Mouse (Mus musculus) macrophage (primary cell): Measurements from ENCODE around the gene Zfp507. TPM values are rescaled to one million over a fixed set of nuclear protein-coding genes. Genes with fewer than 3 reads are reported as not detected.

Experiments
- H3K27ac ChIP-seq: fragments of 350-480 bp; formaldehyde crosslinking; 2 replicates; pipeline ENCODE4 v1.9.0; 2021
- H3K36me3 ChIP-seq: fragments of 350-480 bp; formaldehyde crosslinking; 2 replicates; pipeline ENCODE4 v1.9.0; 2021; ENCODE audit errors: inconsistent target
- H3K4me3 ChIP-seq: fragments of 350-480 bp; formaldehyde crosslinking; 2 replicates; pipeline ENCODE4 v1.9.0; 2021; ENCODE audit errors: inconsistent target
- H3K79me2 ChIP-seq: fragments of 350-480 bp; formaldehyde crosslinking; 2 replicates; pipeline ENCODE4 v1.9.0; 2021; ENCODE audit errors: inconsistent target
- WGBS: methylation state at CpG from one replicate; pipeline ENCODE4 v1.1.7; 2026; ENCODE audit warnings: inconsistent platforms; ENCODE audit not compliant: missing documents; 5-methylcytosine and 5-hydroxymethylcytosine counted together
- polyA plus RNA-seq: library from polyadenylated mRNA; stranded (reverse); fragments of 250-400 nt; gene quantifications from 3 replicates; pipeline ENCODE4 v1.2.4, GENCODE M21; 2018; ENCODE audit warnings: inconsistent platforms

Gene Zfp507
- polyA plus RNA-seq, 1 experiment from 2014 or later = 0.16 TPM

DNA sequence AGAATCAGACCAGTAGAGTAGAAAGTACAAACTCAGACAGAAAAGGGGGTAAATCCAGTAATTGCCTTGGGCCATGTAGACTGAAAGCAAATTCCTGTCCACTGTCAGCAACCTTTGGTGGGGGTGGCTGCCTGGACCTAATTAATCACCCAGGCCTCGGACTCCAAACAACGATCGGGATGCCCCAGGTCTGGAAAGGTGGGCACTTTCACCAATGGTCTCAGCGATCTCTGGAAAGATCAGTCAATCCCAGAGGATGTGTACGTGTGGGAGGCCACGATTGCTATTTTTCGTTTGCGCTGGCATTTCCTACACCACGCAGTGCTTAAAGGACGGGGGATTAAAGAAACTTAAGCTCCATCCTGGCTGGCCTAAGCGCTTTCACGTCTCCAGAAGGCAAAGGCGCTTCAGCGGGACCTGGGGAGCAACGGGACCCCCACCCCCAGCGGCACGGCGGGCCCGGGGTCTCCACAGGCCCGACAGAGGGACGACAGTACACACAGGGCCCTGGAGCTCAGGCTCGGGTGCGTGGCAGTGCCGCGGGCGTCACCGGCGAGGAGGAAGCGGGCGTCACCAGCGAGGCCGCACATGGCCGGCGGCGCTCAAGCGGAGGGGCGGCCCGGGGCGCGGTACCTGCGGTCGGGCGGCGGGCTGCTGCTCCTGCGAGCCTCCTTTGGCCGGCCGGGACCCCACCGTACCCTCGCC, 450 bp downstream of the Zfp507 start:
- Histone ChIP-seq H3K27ac (no peak overlapping the region), H3K4me3 (no peak overlapping the region), H3K36me3 (no peaks in the 10 kb centered on the region), H3K79me2 (no peaks in the 10 kb centered on the region)
- WGBS = under 1% methylated on average over 48 of the region's 49 CpGs

DNA sequence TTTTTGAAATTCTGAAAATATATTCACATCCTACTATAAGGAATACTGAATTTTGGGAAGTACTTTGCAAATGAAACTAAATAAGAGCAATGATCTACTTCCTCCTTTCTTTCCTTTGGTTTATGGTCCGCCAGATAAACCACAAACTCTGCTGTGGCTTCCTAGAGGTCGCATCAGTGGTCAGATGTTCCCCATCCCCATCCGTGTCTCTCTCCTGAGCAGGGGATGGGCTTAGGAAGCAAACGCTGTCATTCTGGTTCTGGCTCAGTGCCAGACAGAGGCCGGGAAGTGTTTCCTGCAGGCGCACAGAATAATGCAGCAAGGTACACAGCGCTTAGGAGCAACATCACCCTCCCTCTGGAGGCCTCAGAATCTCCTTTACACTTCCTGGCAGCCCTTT, 6.7 kb downstream of the Zfp507 start:
- Histone ChIP-seq H3K36me3 (no peaks in the 10 kb centered on the region), H3K27ac (no peak overlapping the region), H3K79me2 (no peaks in the 10 kb centered on the region), H3K4me3 (no peak overlapping the region)
- WGBS = 0% methylated on average over 7 of the region's 7 CpGs

GRCm38 (mm10) chr7:35794145-35794664, 8.6 kb downstream of the Zfp507 start:
- Histone ChIP-seq H3K27ac (no peak overlapping the region), H3K36me3 (no peaks in the 10 kb centered on the region), H3K4me3 (no peak overlapping the region), H3K79me2 (no peaks in the 10 kb centered on the region)
- 89% methylated on average over 12 of the region's 12 CpGs for WGBS

DNA sequence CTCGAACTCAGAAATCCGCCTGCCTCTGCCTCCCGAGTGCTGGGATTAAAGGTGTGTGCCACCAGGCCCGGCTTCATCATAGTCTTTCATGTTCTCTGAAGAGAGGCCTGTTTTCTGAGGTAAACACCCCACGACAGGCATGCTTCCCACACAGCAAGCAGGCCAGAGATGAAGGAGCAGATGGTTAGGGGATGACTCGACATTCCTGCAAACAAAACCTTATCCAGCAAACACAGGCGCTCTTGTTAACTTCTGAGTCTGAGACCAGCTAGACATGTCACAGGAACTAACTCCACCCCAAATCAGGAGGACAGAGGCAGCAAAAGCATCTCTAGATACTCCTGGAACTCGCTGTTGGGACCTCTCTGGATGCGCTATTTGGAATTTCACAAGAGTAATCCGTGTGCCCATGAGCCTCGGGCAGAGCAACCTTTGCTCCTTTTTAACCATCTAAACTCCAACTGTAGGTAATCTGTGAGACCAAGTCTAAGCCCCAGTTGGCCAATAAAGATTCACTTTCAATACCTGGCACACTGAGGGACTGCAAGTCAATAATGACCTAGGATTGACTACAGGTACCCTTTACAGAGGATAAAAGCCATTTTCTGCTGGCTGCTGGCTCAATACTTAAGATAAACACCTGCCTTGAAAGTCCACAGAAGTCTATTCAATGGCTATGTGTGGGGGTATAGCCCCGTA, 10.5 kb downstream of the Zfp507 start:
- Histone ChIP-seq H3K36me3 (no peaks in the 10 kb centered on the region), H3K4me3 (no peak overlapping the region), H3K27ac (no peak overlapping the region), H3K79me2 (no peaks in the 10 kb centered on the region)
- 92% methylated on average over 12 of the region's 12 CpGs for WGBS

DNA sequence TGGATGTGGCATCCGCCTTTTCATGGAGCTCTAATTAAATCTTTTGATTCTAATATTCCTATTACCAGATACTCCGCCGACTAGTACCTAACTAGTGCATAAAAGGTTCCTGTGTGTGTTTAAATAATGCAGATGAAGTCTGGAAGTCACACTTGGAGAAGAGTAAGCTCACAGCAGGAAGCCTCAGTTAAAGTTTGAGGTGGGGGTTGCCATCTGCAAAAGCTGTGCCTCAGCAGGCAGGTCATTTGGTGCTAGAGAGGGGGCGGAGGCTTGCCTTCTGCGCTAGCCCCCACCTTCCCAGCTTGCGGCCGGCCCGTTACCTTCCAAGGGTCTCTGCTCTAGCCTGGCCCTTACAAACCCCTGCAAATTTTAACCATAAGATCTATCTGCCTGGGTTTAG, 11.9 kb downstream of the Zfp507 start:
- Histone ChIP-seq H3K4me3 (no peak overlapping the region), H3K36me3 (no peaks in the 10 kb centered on the region), H3K79me2 (no peaks in the 10 kb centered on the region), H3K27ac (no peak overlapping the region)
- 97% methylated on average over 8 of the region's 8 CpGs for WGBS

DNA sequence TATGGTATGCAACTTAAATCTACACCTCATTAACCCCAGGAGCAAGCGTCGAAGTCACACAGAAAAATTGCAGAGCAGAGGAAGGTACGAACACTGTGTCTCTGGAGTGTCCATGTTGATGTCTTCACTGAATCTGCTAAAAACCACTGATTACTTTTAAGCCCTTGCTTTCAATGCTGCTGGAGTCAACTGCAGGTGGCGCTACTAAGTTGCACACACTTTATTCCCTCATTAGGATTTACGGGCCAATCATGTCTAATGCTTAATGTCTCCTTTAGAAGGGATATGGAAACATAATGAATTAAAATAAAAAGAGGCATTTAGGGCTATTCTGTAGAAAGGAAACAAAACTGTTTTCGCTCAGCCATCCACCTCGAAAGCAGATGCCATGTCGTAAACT, 12.6 kb downstream of the Zfp507 start:
- H3K36me3 ChIP-seq = no peaks in the 10 kb centered on the region
- 96% methylated on average over 8 of the region's 8 CpGs for WGBS

GRCm38 (mm10) chr7:35785579-35785978, 17.2 kb downstream of the Zfp507 start:
- WGBS = 89% methylated on average over 4 of the region's 4 CpGs
- no peaks in the 10 kb centered on the region for H3K36me3 ChIP-seq
- no peak overlapping the region for H3K27ac ChIP-seq
- no peak overlapping the region for H3K4me3 ChIP-seq
- H3K79me2 ChIP-seq = no peaks in the 10 kb centered on the region

More for the DNA sequence above, 12.6 kb downstream of the Zfp507 start:
- Histone ChIP-seq H3K27ac (no peak overlapping the region), H3K79me2 (no peaks in the 10 kb centered on the region), H3K4me3 (no peak overlapping the region)

DNA sequence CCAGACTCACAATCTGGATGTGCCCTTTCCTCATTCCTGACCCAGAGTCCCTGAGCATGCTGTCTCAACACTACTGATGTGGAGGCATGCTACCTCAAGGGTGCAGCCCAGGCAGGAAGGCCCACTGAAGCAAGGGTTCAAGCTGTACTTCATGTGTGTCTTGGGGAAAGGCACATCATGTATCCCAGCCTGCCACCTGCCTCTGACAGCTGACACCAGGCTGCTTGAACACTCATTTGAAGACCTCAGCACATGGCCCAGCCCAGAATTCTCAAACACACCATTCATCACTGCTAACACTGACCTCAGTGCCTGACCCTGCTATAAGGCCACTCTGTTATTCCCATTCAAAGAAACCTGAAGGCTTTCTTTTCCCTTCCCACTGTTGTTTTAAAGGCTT, 20.6 kb downstream of the Zfp507 start:
- Histone ChIP-seq H3K4me3 (no peak overlapping the region), H3K79me2 (no peaks in the 10 kb centered on the region), H3K27ac (no peak overlapping the region), H3K36me3 (no peaks in the 10 kb centered on the region)

GRCm38 (mm10) chr7:35774127-35774526, 28.7 kb downstream of the Zfp507 start:
- no peaks in the 10 kb centered on the region for H3K79me2 ChIP-seq
- no peak overlapping the region for H3K4me3 ChIP-seq
- WGBS = 96% methylated on average over 12 of the region's 12 CpGs
- no peaks in the 10 kb centered on the region for H3K36me3 ChIP-seq
- H3K27ac ChIP-seq = no peak overlapping the region

DNA sequence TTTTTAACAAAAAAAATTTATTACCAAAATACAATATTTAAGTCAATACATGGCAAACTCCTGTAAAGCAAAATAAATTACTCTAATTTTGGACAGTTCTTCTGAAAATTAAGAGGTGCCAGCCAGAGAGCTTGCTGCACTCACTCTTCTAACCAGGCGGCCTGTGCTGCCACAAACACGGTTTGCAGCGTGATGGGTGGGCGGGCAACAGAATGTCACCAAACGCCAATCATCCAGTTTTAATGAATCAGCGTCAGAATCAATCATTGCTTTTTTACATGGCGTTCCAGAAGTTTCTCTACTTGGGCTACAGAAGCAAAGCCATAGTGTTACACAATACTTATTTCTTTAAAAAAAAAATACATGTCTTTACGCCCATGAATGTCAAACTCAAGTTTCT, 30.5 kb downstream of the Zfp507 start:
- WGBS = 93% methylated on average over 8 of the region's 8 CpGs
- no peaks in the 10 kb centered on the region for H3K36me3 ChIP-seq
- H3K79me2 ChIP-seq = no peaks in the 10 kb centered on the region
- no peak overlapping the region for H3K4me3 ChIP-seq
- no peak overlapping the region for H3K27ac ChIP-seq

GRCm38 (mm10) chr7:35771106-35771505, 31.7 kb downstream of the Zfp507 start:
- no peak overlapping the region for H3K27ac ChIP-seq
- no peaks in the 10 kb centered on the region for H3K79me2 ChIP-seq
- H3K36me3 ChIP-seq = no peaks in the 10 kb centered on the region
- H3K4me3 ChIP-seq = no peak overlapping the region

DNA sequence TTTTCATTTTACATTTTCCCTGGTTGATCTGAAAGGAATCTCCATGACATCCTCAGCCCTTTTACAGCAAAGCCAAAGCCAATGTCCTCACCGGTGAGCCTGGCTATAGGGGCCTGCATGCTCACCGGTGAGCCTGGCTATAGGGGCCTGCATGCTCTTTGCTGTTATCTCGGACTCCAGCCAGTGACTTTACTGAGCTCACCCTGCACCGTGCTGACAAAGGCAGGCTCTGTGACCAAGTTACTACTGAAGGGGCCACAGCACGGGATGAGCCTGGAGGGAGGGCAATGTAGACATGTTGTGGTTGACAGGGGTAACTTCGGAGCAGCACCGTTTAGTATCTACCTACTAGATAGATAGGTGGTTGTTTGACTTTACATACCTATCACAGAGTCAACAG, 32.7 kb downstream of the Zfp507 start:
- WGBS = 95% methylated on average over 5 of the region's 7 CpGs
- H3K27ac ChIP-seq = no peak overlapping the region
- no peaks in the 10 kb centered on the region for H3K79me2 ChIP-seq
- H3K36me3 ChIP-seq = no peaks in the 10 kb centered on the region
- H3K4me3 ChIP-seq = no peak overlapping the region

DNA sequence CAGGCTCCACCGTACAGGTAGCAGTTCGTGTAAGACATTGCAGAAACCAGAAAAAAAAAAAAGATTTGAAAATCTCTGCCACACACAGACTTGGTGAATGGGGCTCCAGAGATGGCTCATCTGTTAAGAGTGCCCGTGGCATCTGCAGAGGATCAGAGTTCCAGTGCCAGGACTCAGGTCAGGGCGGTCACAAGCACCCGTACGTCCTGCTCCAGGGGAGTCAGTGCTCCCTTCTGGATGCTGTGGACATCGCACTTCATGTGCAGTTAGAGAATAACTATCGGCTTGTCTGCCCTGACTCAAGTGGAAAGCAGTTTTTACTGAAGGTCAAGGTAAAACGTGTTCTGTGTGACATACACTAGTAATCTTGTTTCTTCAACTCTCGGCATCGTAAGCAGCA, 38.3 kb downstream of the Zfp507 start:
- Histone ChIP-seq H3K27ac (no peak overlapping the region), H3K4me3 (no peak overlapping the region), H3K36me3 (no peaks in the 10 kb centered on the region), H3K79me2 (no peaks in the 10 kb centered on the region)
- 91% methylated on average over 11 of the region's 11 CpGs for WGBS

GRCm38 (mm10) chr7:35761801-35762200, 41.0 kb downstream of the Zfp507 start:
- no peak overlapping the region for H3K27ac ChIP-seq
- no peak overlapping the region for H3K4me3 ChIP-seq
- no peaks in the 10 kb centered on the region for H3K36me3 ChIP-seq
- 82% methylated on average over 4 of the region's 5 CpGs for WGBS
- H3K79me2 ChIP-seq = no peaks in the 10 kb centered on the region

DNA sequence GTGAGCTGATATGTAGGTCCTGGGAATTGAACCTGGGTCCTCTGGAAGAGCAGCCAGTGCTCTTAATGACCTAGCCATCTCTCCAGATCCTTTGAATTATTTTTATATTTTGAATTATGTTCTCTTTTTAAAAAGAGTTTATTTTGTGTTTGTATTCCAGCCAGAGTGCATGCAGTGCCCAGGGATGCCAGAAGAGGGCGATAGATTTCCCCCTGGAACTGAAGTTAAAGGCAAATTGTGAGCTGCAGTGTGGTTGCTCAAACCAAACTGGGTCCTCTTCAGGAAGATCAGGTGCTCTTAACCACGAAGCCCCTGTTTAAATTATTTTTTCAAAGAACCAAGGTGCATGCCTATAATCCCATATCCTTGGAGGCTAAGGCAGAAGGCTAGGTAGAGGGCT, 43.2 kb downstream of the Zfp507 start:
- WGBS = 70% methylated on average over 2 of the region's 2 CpGs
- no peaks in the 10 kb centered on the region for H3K36me3 ChIP-seq
- H3K27ac ChIP-seq = no peak overlapping the region
- no peaks in the 10 kb centered on the region for H3K79me2 ChIP-seq
- no peak overlapping the region for H3K4me3 ChIP-seq
